Mouse (Mus musculus) olfactory bulb, adult 2 months (tissue): ENCODE measurements around the gene Krt79.

Experiments used
- CTCF ChIP-seq: fragments of 200-500 bp; IDR thresholded peaks from 2 replicates; pipeline ENCODE4 v1.5.1; 2012; ENCODE audit warnings: low read depth, mild to moderate bottlenecking, low read length, moderate library complexity; ENCODE audit not compliant: insufficient read depth
- POLR2A ChIP-seq: fragments of 200-500 bp; IDR thresholded peaks from 2 replicates; pipeline ENCODE4 v1.6.1; 2012; ENCODE audit warnings: mild to moderate bottlenecking, low read depth, low read length, moderate library complexity; ENCODE audit not compliant: insufficient read depth

GRCm38 (mm10) chr15:101924635-101925034 lies 15.5 kb downstream of the Krt79 start, which contains the start of gene Krt4:
- TF ChIP-seq CTCF (no peak), POLR2A (no peak)
